Mouse (Mus musculus): ENCODE data around the gene Tbcb.

DNA sequence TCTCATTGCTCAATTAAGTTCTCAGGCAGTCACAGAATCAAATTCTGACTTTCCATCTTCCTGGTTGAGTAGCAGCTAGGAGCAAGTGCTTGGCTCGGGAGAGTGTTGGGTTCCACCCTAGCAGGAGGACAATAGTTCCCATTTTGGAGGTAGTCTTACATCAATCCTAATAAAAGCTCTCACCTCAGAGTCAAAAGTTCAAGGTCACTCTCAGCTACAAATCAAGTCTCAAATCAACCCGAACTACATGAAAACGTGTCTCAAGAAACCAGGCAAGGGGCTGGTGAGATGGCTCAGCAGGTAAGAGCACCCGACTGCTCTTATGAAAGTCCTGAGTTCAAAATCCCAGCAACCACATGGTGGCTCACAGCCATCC, 43.0 kb downstream of the Tbcb start:
- TF ChIP-seq TAL1 (IDR thresholded peaks at IDR 0.05; ENCODE audit: low read length) (no peak), GATA1 (IDR thresholded peaks at IDR 0.05; ENCODE audit: low read length) (no peak)
